Comparison of ENCODE assay signal across 8 mouse cellular contexts in the genomic region with DNA sequence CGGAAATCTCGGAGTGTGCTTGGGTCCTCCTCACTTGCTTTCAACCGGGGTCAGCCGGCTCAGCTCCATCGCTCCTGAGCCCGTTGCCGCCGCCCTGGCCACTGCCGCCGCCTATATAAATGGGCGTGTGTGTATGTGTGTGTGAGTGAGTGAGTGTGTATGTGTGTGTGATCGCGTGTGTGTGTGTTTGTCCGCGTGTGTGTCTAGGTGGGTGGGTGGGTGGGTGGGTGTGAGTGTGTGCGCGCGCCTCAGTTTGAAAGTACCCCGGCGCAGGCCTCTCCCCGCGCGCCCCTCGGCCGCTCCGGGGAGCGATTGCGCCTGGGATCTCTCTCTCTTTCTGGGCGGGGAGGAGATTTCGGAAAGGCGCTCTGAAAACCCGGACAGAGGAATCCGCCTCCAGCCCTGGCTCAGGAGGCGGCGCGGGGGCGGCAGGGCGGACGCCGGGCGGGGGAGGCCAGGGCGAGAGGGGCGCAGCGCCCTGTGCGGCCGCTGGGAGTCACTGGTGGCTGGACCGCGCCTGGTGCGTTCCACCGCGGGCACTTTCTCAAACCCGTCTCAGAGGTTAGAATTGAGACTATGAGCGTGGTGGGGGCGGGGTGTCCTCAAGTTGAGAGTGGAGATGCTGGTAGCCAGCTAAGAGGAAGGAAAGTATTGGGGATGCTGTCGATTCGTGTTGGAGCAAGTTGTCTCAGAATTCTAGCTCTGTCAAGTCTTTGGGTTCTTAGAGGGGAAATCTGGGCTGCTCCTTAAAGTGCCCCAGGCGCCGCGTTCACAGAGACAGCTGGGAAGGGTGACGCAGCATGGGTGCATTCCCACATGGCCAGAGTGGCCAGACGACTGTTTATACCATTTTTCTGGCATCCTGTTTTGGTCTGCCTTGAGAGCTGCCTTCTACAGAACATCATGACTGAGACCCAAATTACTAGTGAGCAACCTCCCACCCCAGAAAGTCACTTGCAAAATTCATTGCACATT. TPM values are rescaled to one million over a fixed set of nuclear protein-coding genes. Genes with fewer than 3 reads are reported as not detected.
DNase-seq lines count a peak whose midpoint lies in the region; ATAC-seq and TF ChIP-seq lines count a peak whose summit lies in the region.

Gene Nhs (minus strand): TSS at position 94 of the 975 bp plus-strand sequence.

- H3K9me3 ChIP-seq in forebrain, embryonic 16.5 days (ENCODE audit: control insufficient read depth, low read length): no peaks in the 10 kb centered on the region

- TF ChIP-seq POLR2A in cerebellum, adult 2 months (IDR thresholded peaks at IDR 0.05; ENCODE audit: borderline replicate concordance, insufficient read depth, low read length): no peak
- TF ChIP-seq POLR2A in lung, adult 2 months (IDR thresholded peaks at IDR 0.05; ENCODE audit: borderline replicate concordance, extremely low read depth, low read depth, low read length): no peak

- H3K4me2 ChIP-seq in forebrain, embryonic 16.5 days (ENCODE audit: low read length): peak within 1 kb of the TSS; percentile 52

- intact Hi-C loops in heart, postnatal 25 days (cut with DNase I): loop anchor here (2.0 to 5.0 kb wide), 4 partner anchors 119 to 292 kb away; no protein-coding TSS in a partner anchor

- peak; percentile 24 for DNase-seq in WW6 (ENCODE audit: low read depth, low spot score)
- peak; percentile 52 to 57 for DNase-seq in cerebellum, adult 2 months
- DNase-seq in heart, postnatal 25 days (ENCODE audit: low spot score): peak; percentile 57
- DNase-seq in layer of hippocampus, adult 2 months (ENCODE audit: low spot score in 2 of 2): peak; percentile 11 to 16
- peak; percentile 18 for DNase-seq in lung, adult 2 months
- peak; percentile 22 for DNase-seq in ovary, postnatal 10 days (ENCODE audit: low spot score)

- TF ChIP-seq CTCF in cerebellum, adult 2 months (IDR thresholded peaks at IDR 0.05; ENCODE audit: borderline replicate concordance, insufficient read depth, low read depth, low read length): no peak; the same call in 1 of the 2 replicates
- peak; percentile 67 for TF ChIP-seq CTCF in layer of hippocampus, adult 2 months (conservative IDR thresholded peaks at IDR 0.05)
- TF ChIP-seq CTCF in lung, adult 2 months (IDR thresholded peaks at IDR 0.05; ENCODE audit: insufficient read depth, low read length): no peak

- H3K4me3 ChIP-seq in cerebellum, adult 2 months (replicated peaks; ENCODE audit: insufficient read depth, low read depth, low read length): peak within 1 kb of the TSS; percentile 54
- H3K4me3 ChIP-seq in forebrain, embryonic 16.5 days (replicated peaks; ENCODE audit: low read length): peak within 1 kb of the TSS; percentile 56
- H3K4me3 ChIP-seq in layer of hippocampus, adult 2 months: peak within 1 kb of the TSS; percentile 58
- H3K4me3 ChIP-seq in lung, adult 2 months (replicated peaks; ENCODE audit: extremely low read depth, low read depth, low read length): peak within 1 kb of the TSS; percentile 63

- WGBS in cerebellum, adult 2 months: 4% methylated on average over 60 of the region's 61 CpGs
- WGBS in forebrain, embryonic 16.5 days: 20% methylated on average over 51 of the region's 61 CpGs
- 26% methylated on average over 61 of the region's 61 CpGs for WGBS in lung, adult 2 months

- no peaks in the 10 kb centered on the region for H3K36me3 ChIP-seq in forebrain, embryonic 16.5 days (ENCODE audit: control insufficient read depth, insufficient read depth)

- H3K4me1 ChIP-seq in cerebellum, adult 2 months (ENCODE audit: control insufficient read depth, insufficient read depth, low read length): no peaks in the 10 kb centered on the region
- peaks cover 5% of the 10 kb centered on the region; the same call in 1 of the 2 replicates for H3K4me1 ChIP-seq in forebrain, embryonic 16.5 days (replicated peaks; ENCODE audit: control insufficient read depth, insufficient read depth, low read length)
- H3K4me1 ChIP-seq in lung, adult 2 months (ENCODE audit: control insufficient read depth, insufficient read depth, low read length): no peaks in the 10 kb centered on the region; the same call in 1 of the 2 replicates

- H3K27ac ChIP-seq in cerebellum, adult 2 months (ENCODE audit: insufficient read depth, low read length): no peak within 1 kb of the TSS
- no peak within 1 kb of the TSS for H3K27ac ChIP-seq in forebrain, embryonic 16.5 days (ENCODE audit: low read length)
- H3K27ac ChIP-seq in layer of hippocampus, adult 2 months: peak within 1 kb of the TSS; percentile 28; the same call in 1 of the 2 replicates

- peak within 1 kb of the TSS; percentile 61 for H3K9ac ChIP-seq in forebrain, embryonic 16.5 days (replicated peaks; ENCODE audit: low read depth, low read length)

- no peaks in the 10 kb centered on the region for H3K27me3 ChIP-seq in cerebellum, adult 2 months (ENCODE audit: control insufficient read depth, insufficient read depth, low read length)
- H3K27me3 ChIP-seq in forebrain, embryonic 16.5 days (replicated peaks; ENCODE audit: control insufficient read depth, insufficient read depth, low read length): 0 out of 2 replicates have a peak, but pooled peaks cover 3% of the 10 kb centered on the region

- ATAC-seq in forebrain, embryonic 16.5 days: peak; percentile 83
- ATAC-seq in CD4-positive, CD25-positive, alpha-beta regulatory T cell, adult 4 months: no peak

RNA-seq across cellular contexts. Expression of gene Nhs, which starts in this region (rescaled TPM):
- polyA plus RNA-seq in cerebellum, adult 2 months (2012; rRNA removed): 1.4 and 1.8 TPM in 2 replicates
- polyA plus RNA-seq in forebrain, embryonic 16.5 days (2015; fragmentation: Nextera tagmentation; extraction: Ambion mirVana): 1.4 and 1.9 TPM in 2 replicates
- total RNA-seq in heart, postnatal 25 days (2021): under 1 TPM; 0.36 to 0.49 TPM
- 1 to 10 TPM; 2.3 to 2.6 TPM for total RNA-seq in layer of hippocampus, adult 2 months (2021)
- 0.33 and 0.35 TPM in 2 replicates for polyA plus RNA-seq in lung, adult 2 months (2012; rRNA removed)
- under 1 TPM in 1 of 2 experiments, not detected in 1; 0.04 TPM for polyA plus RNA-seq in CD4-positive, CD25-positive, alpha-beta regulatory T cell, adult 4 months (2017; shearing (Covaris generic))

Comparison
In these comparisons a context has a peak if more than half of its experiments do, and no peak if none do; other contexts are left out.
1. Peak in DNase-seq in heart, postnatal 25 days; RNA of the gene not detected or under 1 TPM.
2. Peak in DNase-seq and H3K4me3 ChIP-seq in lung, adult 2 months; RNA of the gene not detected or under 1 TPM.